Mouse (Mus musculus): ENCODE data around the gene Tas2r108. TPM values are rescaled to one million over a fixed set of nuclear protein-coding genes. Genes with fewer than 3 reads are reported as not detected.

Tas2r108 gene
- polyA plus RNA-seq, 1 experiment = 0.60 TPM

DNA sequence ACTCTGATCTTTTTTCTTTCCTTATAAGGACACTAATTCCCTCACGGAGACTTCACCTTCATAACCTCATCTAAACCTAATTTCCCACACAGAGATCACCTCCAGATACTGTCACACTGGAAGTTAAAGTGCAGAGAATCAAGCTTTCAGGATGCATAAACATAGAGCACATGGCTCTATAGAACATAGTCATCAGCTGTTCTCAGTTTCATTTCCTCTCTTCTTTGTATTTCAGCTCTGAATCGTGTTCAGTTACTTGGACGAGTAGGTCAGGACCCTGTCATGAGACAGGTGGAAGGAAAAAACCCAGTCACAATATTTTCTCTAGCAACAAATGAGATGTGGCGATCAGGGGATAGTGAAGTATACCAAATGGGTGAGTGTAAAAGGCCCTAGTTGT lies 17.2 kb upstream of the Tas2r108 start:
- Histone ChIP-seq H3K27me3 (ENCODE audit: control insufficient read depth, insufficient read depth, low read length, poor library complexity, severe bottlenecking) (no peaks in the 10 kb centered on the region), H3K4me3 (ENCODE audit: low read depth, low read length) (no peak overlapping the region), H3K27ac (ENCODE audit: insufficient read depth, low read length) (no peak overlapping the region), H3K9me3 (replicated peaks; ENCODE audit: control insufficient read depth, insufficient read depth, low read length, poor library complexity, severe bottlenecking) (no peaks in the 10 kb centered on the region), H3K4me1 (ENCODE audit: control insufficient read depth, insufficient read depth, low read length) (no peaks in the 10 kb centered on the region), H3K36me3 (ENCODE audit: control insufficient read depth, insufficient read depth, low read length, poor library complexity, severe bottlenecking) (peaks cover 52% of the 10 kb centered on the region), H3K9ac (ENCODE audit: low read depth, poor library complexity, severe bottlenecking) (no peak overlapping the region)
- TF ChIP-seq EP300 (IDR thresholded peaks at IDR 0.05; ENCODE audit: insufficient read depth, low read depth, low read length) = no peak
- TF ChIP-seq POLR2A (IDR thresholded peaks at IDR 0.05; ENCODE audit: insufficient read depth, low read length) = no peak
- no peak for TF ChIP-seq CTCF (IDR thresholded peaks at IDR 0.05; ENCODE audit: low read depth, low read length)

GRCm38 (mm10) chr6:40479705-40480104 lies 13.6 kb upstream of the Tas2r108 start:
- Histone ChIP-seq H3K27me3 (ENCODE audit: control insufficient read depth, insufficient read depth, low read length, poor library complexity, severe bottlenecking) (no peaks in the 10 kb centered on the region), H3K9me3 (replicated peaks; ENCODE audit: control insufficient read depth, insufficient read depth, low read length, poor library complexity, severe bottlenecking) (no peaks in the 10 kb centered on the region), H3K4me1 (ENCODE audit: control insufficient read depth, insufficient read depth, low read length) (no peaks in the 10 kb centered on the region), H3K27ac (ENCODE audit: insufficient read depth, low read length) (no peak overlapping the region), H3K9ac (ENCODE audit: low read depth, poor library complexity, severe bottlenecking) (no peak overlapping the region), H3K4me3 (ENCODE audit: low read depth, low read length) (no peak overlapping the region), H3K36me3 (ENCODE audit: control insufficient read depth, insufficient read depth, low read length, poor library complexity, severe bottlenecking) (peaks cover 66% of the 10 kb centered on the region)
- TF ChIP-seq EP300 (IDR thresholded peaks at IDR 0.05; ENCODE audit: insufficient read depth, low read depth, low read length) (no peak), POLR2A (IDR thresholded peaks at IDR 0.05; ENCODE audit: insufficient read depth, low read length) (no peak)

GRCm38 (mm10) chr6:40482318-40482717 lies 11.0 kb upstream of the Tas2r108 start:
- Histone ChIP-seq H3K4me3 (ENCODE audit: low read depth, low read length) (no peak overlapping the region), H3K9me3 (replicated peaks; ENCODE audit: control insufficient read depth, insufficient read depth, low read length, poor library complexity, severe bottlenecking) (no peaks in the 10 kb centered on the region), H3K4me1 (ENCODE audit: control insufficient read depth, insufficient read depth, low read length) (no peaks in the 10 kb centered on the region), H3K36me3 (ENCODE audit: control insufficient read depth, insufficient read depth, low read length, poor library complexity, severe bottlenecking) (peaks cover 50% of the 10 kb centered on the region), H3K27ac (ENCODE audit: insufficient read depth, low read length) (no peak overlapping the region), H3K27me3 (ENCODE audit: control insufficient read depth, insufficient read depth, low read length, poor library complexity, severe bottlenecking) (no peaks in the 10 kb centered on the region), H3K9ac (ENCODE audit: low read depth, poor library complexity, severe bottlenecking) (no peak overlapping the region)
- TF ChIP-seq POLR2A (IDR thresholded peaks at IDR 0.05; ENCODE audit: insufficient read depth, low read length) (no peak), EP300 (IDR thresholded peaks at IDR 0.05; ENCODE audit: insufficient read depth, low read depth, low read length) (no peak), CTCF (IDR thresholded peaks at IDR 0.05; ENCODE audit: low read depth, low read length) (no peak)

- no peaks in the 10 kb centered on the region for H3K27me3 ChIP-seq (ENCODE audit: control insufficient read depth, insufficient read depth, low read length, poor library complexity, severe bottlenecking)
- TF ChIP-seq CTCF (IDR thresholded peaks at IDR 0.05; ENCODE audit: low read depth, low read length) (no peak), EP300 (IDR thresholded peaks at IDR 0.05; ENCODE audit: insufficient read depth, low read depth, low read length) (no peak), POLR2A (IDR thresholded peaks at IDR 0.05; ENCODE audit: insufficient read depth, low read length) (no peak)
- no peaks in the 10 kb centered on the region for H3K9me3 ChIP-seq (replicated peaks; ENCODE audit: control insufficient read depth, insufficient read depth, low read length, poor library complexity, severe bottlenecking)
- H3K4me1 ChIP-seq (ENCODE audit: control insufficient read depth, insufficient read depth, low read length) = no peaks in the 10 kb centered on the region
- H3K4me3 ChIP-seq (ENCODE audit: low read depth, low read length) = no peak within 1 kb of the TSS
- H3K9ac ChIP-seq (ENCODE audit: low read depth, poor library complexity, severe bottlenecking) = no peak within 1 kb of the TSS
- H3K27ac ChIP-seq (ENCODE audit: insufficient read depth, low read length) = no peak within 1 kb of the TSS
- H3K36me3 ChIP-seq (ENCODE audit: control insufficient read depth, insufficient read depth, low read length, poor library complexity, severe bottlenecking) = no peaks in the 10 kb centered on the region
Measured at GRCm38 (mm10) chr6:40490933-40491332, 2.4 kb upstream of the Tas2r108 start, which contains the start of gene Tas2r137. Gene Tas2r137 (plus strand): TSS chr6:40491233.

DNA sequence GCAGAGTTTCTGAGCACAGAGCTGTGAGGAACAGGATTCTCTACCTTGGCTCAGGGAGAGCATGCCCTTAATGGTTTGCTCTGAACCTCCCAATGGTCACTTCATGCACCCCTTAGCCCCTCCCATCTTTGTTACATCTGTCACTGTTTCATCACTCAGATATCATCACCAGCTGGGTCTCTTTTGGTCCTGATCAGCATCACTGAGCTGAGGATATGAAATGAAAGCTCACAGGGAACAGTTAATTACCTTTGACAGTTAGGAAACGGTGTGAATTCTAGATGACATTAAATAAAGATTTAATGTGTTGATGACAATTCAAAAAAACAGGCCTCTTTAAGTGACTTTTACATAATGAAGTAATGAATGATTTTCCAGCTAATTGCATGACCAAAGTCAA lies 26.1 kb downstream of the Tas2r108 start, which contains the start of gene Prss37:
Gene Prss37 (minus strand): TSS at position 101 of the 400 bp plus-strand sequence.
- no peaks in the 10 kb centered on the region; the same call in 1 of the 2 replicates for H3K27me3 ChIP-seq (ENCODE audit: control insufficient read depth, insufficient read depth, low read length, poor library complexity, severe bottlenecking)
- TF ChIP-seq CTCF (IDR thresholded peaks at IDR 0.05; ENCODE audit: low read depth, low read length) (no peak), POLR2A (IDR thresholded peaks at IDR 0.05; ENCODE audit: insufficient read depth, low read length) (no peak), EP300 (IDR thresholded peaks at IDR 0.05; ENCODE audit: insufficient read depth, low read depth, low read length) (no peak)
- H3K4me3 ChIP-seq (ENCODE audit: low read depth, low read length) = no peak within 1 kb of the TSS
- no peaks in the 10 kb centered on the region for H3K4me1 ChIP-seq (ENCODE audit: control insufficient read depth, insufficient read depth, low read length)
- no peak within 1 kb of the TSS for H3K9ac ChIP-seq (ENCODE audit: low read depth, poor library complexity, severe bottlenecking)
- no peaks in the 10 kb centered on the region for H3K9me3 ChIP-seq (replicated peaks; ENCODE audit: control insufficient read depth, insufficient read depth, low read length, poor library complexity, severe bottlenecking)
- H3K27ac ChIP-seq (ENCODE audit: insufficient read depth, low read length) = no peak within 1 kb of the TSS
- no peaks in the 10 kb centered on the region for H3K36me3 ChIP-seq (ENCODE audit: control insufficient read depth, insufficient read depth, low read length, poor library complexity, severe bottlenecking)

Other genes starting within 250 kb of the Tas2r108 start
- 34.7 and 37.4 TPM in 2 replicates for gene Agk, start 168.4 kb upstream of the Tas2r108 start, polyA plus RNA-seq (2011; ENCODE audit: insufficient read depth, insufficient read length, low read depth, missing spikeins)
- gene E330009J07Rik, start 57.4 kb upstream of the Tas2r108 start, polyA plus RNA-seq (2011; ENCODE audit: insufficient read depth, insufficient read length, low read depth, missing spikeins) = 5.8 and 6.4 TPM in 2 replicates
- not detected in 2 replicates for gene Wee2, start 54.4 kb upstream of the Tas2r108 start, polyA plus RNA-seq (2011; ENCODE audit: insufficient read depth, insufficient read length, low read depth, missing spikeins)
- gene Ssbp1, start 22.2 kb upstream of the Tas2r108 start, polyA plus RNA-seq (2011; ENCODE audit: insufficient read depth, insufficient read length, low read depth, missing spikeins) = 130 and 143 TPM in 2 replicates
- 0.94 TPM in 1 of 2 replicates, not detected in the other for gene Tas2r137, start 2.3 kb upstream of the Tas2r108 start, polyA plus RNA-seq (2011; ENCODE audit: insufficient read depth, insufficient read length, low read depth, missing spikeins)
- not detected in 2 replicates for gene Prss37, start 26.0 kb downstream of the Tas2r108 start, polyA plus RNA-seq (2011; ENCODE audit: insufficient read depth, insufficient read length, low read depth, missing spikeins)
- gene Olfr461, start 61.5 kb downstream of the Tas2r108 start, polyA plus RNA-seq (2011; ENCODE audit: insufficient read depth, insufficient read length, low read depth, missing spikeins) = not detected in 2 replicates
- gene Olfr460, start 76.0 kb downstream of the Tas2r108 start, polyA plus RNA-seq (2011; ENCODE audit: insufficient read depth, insufficient read length, low read depth, missing spikeins) = 0.20 TPM in 1 of 2 replicates, not detected in the other
- not detected in 2 replicates for gene Clec5a, start 92.3 kb downstream of the Tas2r108 start, polyA plus RNA-seq (2011; ENCODE audit: insufficient read depth, insufficient read length, low read depth, missing spikeins)
- not detected in 2 replicates for gene Tas2r138, start 119.8 kb downstream of the Tas2r108 start, polyA plus RNA-seq (2011; ENCODE audit: insufficient read depth, insufficient read length, low read depth, missing spikeins)
- gene Mgam, start 135.3 kb downstream of the Tas2r108 start, polyA plus RNA-seq (2011; ENCODE audit: insufficient read depth, insufficient read length, low read depth, missing spikeins) = 0.09 TPM in 1 of 2 replicates, not detected in the other

All from ES-Bruce4 (cell line).